Comparison of ENCODE assay signal across 7 mouse cellular contexts in the genomic region with DNA sequence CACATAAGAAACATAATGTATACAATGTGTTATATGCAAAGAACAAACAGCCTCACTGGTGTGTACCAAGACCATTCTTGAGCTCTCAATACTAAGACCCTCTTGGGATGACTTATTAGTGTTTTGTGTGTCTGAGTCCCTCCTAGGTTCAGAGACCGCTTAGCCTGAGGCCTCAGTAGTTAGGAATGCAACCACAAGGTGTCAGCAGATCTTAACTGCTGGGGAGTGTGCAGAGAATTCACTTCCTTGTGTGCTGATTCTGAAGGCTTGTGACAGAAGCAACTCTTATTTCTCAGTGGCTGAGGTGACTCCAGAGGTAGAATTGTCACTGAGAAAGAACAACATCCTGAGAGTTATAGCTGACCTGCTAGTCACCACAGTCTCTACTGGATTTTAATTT.
DNase-seq lines count a peak whose midpoint lies in the region; ATAC-seq and TF ChIP-seq lines count a peak whose summit lies in the region.
"Not testable (repeated sequence)": the region's sequence is repeated elsewhere in the genome, so short reads cannot be mapped to it uniquely, and the experiment has no call there.

No protein-coding gene starts in this region.

- not testable (repeated sequence) for H3K9ac ChIP-seq in heart, postnatal 0 days (replicated peaks; ENCODE audit: low read depth, low read length); intestine, postnatal 0 days (ENCODE audit: low read depth, low read length); lung, embryonic 14.5 days; midbrain, embryonic 14.5 days (replicated peaks; ENCODE audit: low read length); neural tube, embryonic 15.5 days (replicated peaks)

- WGBS in heart, postnatal 0 days, result 13% methylated on average over 1 of the region's 1 CpGs
- 14% methylated on average over 1 of the region's 1 CpGs for WGBS in intestine, postnatal 0 days
- 17% methylated on average over 1 of the region's 1 CpGs for WGBS in lung, embryonic 14.5 days
- WGBS in midbrain, embryonic 14.5 days, result 17% methylated on average over 1 of the region's 1 CpGs
- WGBS in neural tube, embryonic 15.5 days, result 36% methylated on average over 1 of the region's 1 CpGs

- not testable (repeated sequence) for H3K4me3 ChIP-seq in heart, postnatal 0 days (ENCODE audit: low read depth, low read length); intestine, postnatal 0 days (ENCODE audit: low read depth, low read length); lung, embryonic 14.5 days (ENCODE audit: low read depth, low read length); midbrain, embryonic 14.5 days (replicated peaks; ENCODE audit: low read depth, low read length); neural tube, embryonic 15.5 days (replicated peaks)

- TF ChIP-seq CTCF in heart, postnatal 0 days (IDR thresholded peaks at IDR 0.05; ENCODE audit: low read depth), result peak; percentile 29
- peak; percentile 56 for TF ChIP-seq CTCF in intestine, postnatal 0 days (IDR thresholded peaks at IDR 0.05; ENCODE audit: low read depth)
- peak; percentile 29 for TF ChIP-seq CTCF in lung, embryonic 14.5 days (IDR thresholded peaks at IDR 0.05; ENCODE audit: low read depth)

- not testable (repeated sequence) for H3K4me2 ChIP-seq in heart, postnatal 0 days (ENCODE audit: low read depth, low read length); intestine, postnatal 0 days (replicated peaks; ENCODE audit: low read depth); lung, embryonic 14.5 days; midbrain, embryonic 14.5 days (ENCODE audit: low read length); neural tube, embryonic 15.5 days

- not testable (repeated sequence) for H3K36me3 ChIP-seq in heart, postnatal 0 days (replicated peaks; ENCODE audit: control insufficient read depth, insufficient read depth, low read length); intestine, postnatal 0 days (ENCODE audit: control insufficient read depth, insufficient read depth); lung, embryonic 14.5 days (ENCODE audit: insufficient read depth); midbrain, embryonic 14.5 days (ENCODE audit: control insufficient read depth, insufficient read depth, low read length); neural tube, embryonic 15.5 days

- H3K4me1 ChIP-seq in heart, postnatal 0 days (ENCODE audit: control insufficient read depth, insufficient read depth); intestine, postnatal 0 days (replicated peaks; ENCODE audit: control insufficient read depth, insufficient read depth, low read length); lung, embryonic 14.5 days (ENCODE audit: insufficient read depth); midbrain, embryonic 14.5 days (ENCODE audit: control insufficient read depth, insufficient read depth, low read length); neural tube, embryonic 15.5 days: not testable (repeated sequence)

- H3K27me3 ChIP-seq in heart, postnatal 0 days (ENCODE audit: control insufficient read depth, insufficient read depth, low read length); intestine, postnatal 0 days (replicated peaks; ENCODE audit: control insufficient read depth, insufficient read depth, low read length); lung, embryonic 14.5 days (ENCODE audit: insufficient read depth, low read length); midbrain, embryonic 14.5 days (ENCODE audit: control insufficient read depth, insufficient read depth, low read length); neural tube, embryonic 15.5 days (replicated peaks): not testable (repeated sequence)

- TF ChIP-seq EP300 in heart, postnatal 0 days (IDR thresholded peaks at IDR 0.05; ENCODE audit: low read depth), result not testable (repeated sequence)

- H3K27ac ChIP-seq in heart, postnatal 0 days (ENCODE audit: low read depth); intestine, postnatal 0 days (ENCODE audit: low read depth, low read length); lung, embryonic 14.5 days (ENCODE audit: low read depth); midbrain, embryonic 14.5 days (replicated peaks; ENCODE audit: low read depth, low read length); neural tube, embryonic 15.5 days (replicated peaks): not testable (repeated sequence)

- not testable (repeated sequence) for H3K9me3 ChIP-seq in heart, postnatal 0 days (replicated peaks; ENCODE audit: control insufficient read depth, low read length); intestine, postnatal 0 days (ENCODE audit: control insufficient read depth); lung, embryonic 14.5 days (ENCODE audit: low read depth, low read length); midbrain, embryonic 14.5 days (ENCODE audit: control insufficient read depth, low read length); neural tube, embryonic 15.5 days (replicated peaks)

- DNase-seq in CD4-positive, CD25-positive, alpha-beta regulatory T cell, adult 2 months (ENCODE audit: low read depth, low spot score), result peak; percentile 11
- not testable (repeated sequence) for DNase-seq in heart, postnatal 0 days (ENCODE audit: low spot score)
- peak; percentile 4 for DNase-seq in lung, embryonic 14.5 days
- DNase-seq in midbrain, embryonic 14.5 days, result peak; percentile 42

- ATAC-seq in common myeloid progenitor, adult 5-6 weeks (replicated peaks; ENCODE audit: low read depth, poor library complexity, severe bottlenecking), result peak; percentile 87
- not testable (repeated sequence) for ATAC-seq in heart, postnatal 0 days (ENCODE audit: insufficient read depth, low read depth); intestine, postnatal 0 days; lung, embryonic 14.5 days (ENCODE audit: insufficient read depth); midbrain, embryonic 14.5 days (ENCODE audit: low FRiP score, low TSS enrichment)
- ATAC-seq in neural tube, embryonic 15.5 days (ENCODE audit: low FRiP score), result peak; percentile 68; the same call in 1 of the 2 replicates
